Mouse (Mus musculus): Measurements from ENCODE around the gene Emp2. TPM values are rescaled to one million over a fixed set of nuclear protein-coding genes. Genes with fewer than 3 reads are reported as not detected.

Gene Emp2
- polyA plus RNA-seq, 1 experiment from 2014 or later, result 26.6 TPM

- H3K4me3 ChIP-seq (ENCODE audit: low read depth, low read length), result no peak overlapping the region
- no peak overlapping the region for H3K4me2 ChIP-seq (replicated peaks; ENCODE audit: low read depth, low read length)
- H3K36me3 ChIP-seq (ENCODE audit: control insufficient read depth, insufficient read depth, low read length), result no peaks in the 10 kb centered on the region
- peaks cover 6% of the 10 kb centered on the region; the same call in 1 of the 2 replicates for H3K4me1 ChIP-seq (ENCODE audit: control insufficient read depth, insufficient read depth, low read length)
- 77% methylated on average over 7 of the region's 7 CpGs for WGBS
- H3K27me3 ChIP-seq (ENCODE audit: control insufficient read depth, insufficient read depth, low read length), result no peaks in the 10 kb centered on the region
- H3K9ac ChIP-seq (replicated peaks; ENCODE audit: low read depth, low read length), result no peak overlapping the region
- no peak; the same call in 1 of the 2 replicates for ATAC-seq (ENCODE audit: insufficient number of reproducible peaks, insufficient read depth, low FRiP score, low read depth)
- H3K27ac ChIP-seq (ENCODE audit: low read length), result no peak overlapping the region
- H3K9me3 ChIP-seq (ENCODE audit: control insufficient read depth, low read depth, low read length), result no peaks in the 10 kb centered on the region
Observed at GRCm38 (mm10) chr16:10347551-10347950, 33.8 kb upstream of the Emp2 start.

GRCm38 (mm10) chr16:10341110-10341509 is 27.3 kb upstream of the Emp2 start:
- H3K4me1 ChIP-seq (ENCODE audit: control insufficient read depth, insufficient read depth, low read length), result no peaks in the 10 kb centered on the region
- H3K27me3 ChIP-seq (ENCODE audit: control insufficient read depth, insufficient read depth, low read length), result no peaks in the 10 kb centered on the region
- H3K4me3 ChIP-seq (ENCODE audit: low read depth, low read length), result no peak overlapping the region
- no peak overlapping the region for H3K27ac ChIP-seq (ENCODE audit: low read length)
- ATAC-seq (ENCODE audit: insufficient number of reproducible peaks, insufficient read depth, low FRiP score, low read depth), result no peak
- no peaks in the 10 kb centered on the region for H3K36me3 ChIP-seq (ENCODE audit: control insufficient read depth, insufficient read depth, low read length)
- no peak overlapping the region for H3K9ac ChIP-seq (replicated peaks; ENCODE audit: low read depth, low read length)
- no peak overlapping the region for H3K4me2 ChIP-seq (replicated peaks; ENCODE audit: low read depth, low read length)
- WGBS, result 59% methylated on average over 4 of the region's 4 CpGs
- H3K9me3 ChIP-seq (ENCODE audit: control insufficient read depth, low read depth, low read length), result no peaks in the 10 kb centered on the region; the same call in 1 of the 2 replicates

GRCm38 (mm10) chr16:10339930-10340329 is 26.2 kb upstream of the Emp2 start:
- ATAC-seq (ENCODE audit: insufficient number of reproducible peaks, insufficient read depth, low FRiP score, low read depth), result no peak
- Histone ChIP-seq H3K27me3 (ENCODE audit: control insufficient read depth, insufficient read depth, low read length) (no peaks in the 10 kb centered on the region), H3K4me3 (ENCODE audit: low read depth, low read length) (no peak overlapping the region), H3K36me3 (ENCODE audit: control insufficient read depth, insufficient read depth, low read length) (no peaks in the 10 kb centered on the region), H3K9me3 (ENCODE audit: control insufficient read depth, low read depth, low read length) (no peaks in the 10 kb centered on the region; the same call in 1 of the 2 replicates), H3K9ac (replicated peaks; ENCODE audit: low read depth, low read length) (no peak overlapping the region), H3K4me1 (ENCODE audit: control insufficient read depth, insufficient read depth, low read length) (no peaks in the 10 kb centered on the region), H3K4me2 (replicated peaks; ENCODE audit: low read depth, low read length) (no peak overlapping the region), H3K27ac (ENCODE audit: low read length) (no peak overlapping the region)
- 92% methylated on average over 10 of the region's 10 CpGs for WGBS

- WGBS, result 91% methylated on average over 5 of the region's 5 CpGs
- no peak overlapping the region for H3K4me3 ChIP-seq (ENCODE audit: low read depth, low read length)
- no peak overlapping the region for H3K27ac ChIP-seq (ENCODE audit: low read length)
- H3K9ac ChIP-seq (replicated peaks; ENCODE audit: low read depth, low read length), result no peak overlapping the region
- H3K36me3 ChIP-seq (ENCODE audit: control insufficient read depth, insufficient read depth, low read length), result no peaks in the 10 kb centered on the region
- no peak overlapping the region for H3K4me2 ChIP-seq (replicated peaks; ENCODE audit: low read depth, low read length)
- no peaks in the 10 kb centered on the region for H3K27me3 ChIP-seq (ENCODE audit: control insufficient read depth, insufficient read depth, low read length)
- ATAC-seq (ENCODE audit: insufficient number of reproducible peaks, insufficient read depth, low FRiP score, low read depth), result no peak
- H3K9me3 ChIP-seq (ENCODE audit: control insufficient read depth, low read depth, low read length), result no peaks in the 10 kb centered on the region; the same call in 1 of the 2 replicates
- no peaks in the 10 kb centered on the region for H3K4me1 ChIP-seq (ENCODE audit: control insufficient read depth, insufficient read depth, low read length)
Observed at GRCm38 (mm10) chr16:10338601-10339000, 24.8 kb upstream of the Emp2 start.

GRCm38 (mm10) chr16:10337422-10338197 is 23.8 kb upstream of the Emp2 start:
- H3K9ac ChIP-seq (replicated peaks; ENCODE audit: low read depth, low read length), result no peak overlapping the region
- 72% methylated on average over 13 of the region's 13 CpGs for WGBS
- H3K27ac ChIP-seq (ENCODE audit: low read length), result no peak overlapping the region
- no peaks in the 10 kb centered on the region for H3K36me3 ChIP-seq (ENCODE audit: control insufficient read depth, insufficient read depth, low read length)
- H3K4me3 ChIP-seq (ENCODE audit: low read depth, low read length), result no peak overlapping the region
- no peaks in the 10 kb centered on the region for H3K4me1 ChIP-seq (ENCODE audit: control insufficient read depth, insufficient read depth, low read length)
- ATAC-seq (ENCODE audit: insufficient number of reproducible peaks, insufficient read depth, low FRiP score, low read depth), result peak; percentile 47; the same call in 1 of the 2 replicates
- no peaks in the 10 kb centered on the region; the same call in 1 of the 2 replicates for H3K9me3 ChIP-seq (ENCODE audit: control insufficient read depth, low read depth, low read length)
- H3K27me3 ChIP-seq (ENCODE audit: control insufficient read depth, insufficient read depth, low read length), result no peaks in the 10 kb centered on the region
- H3K4me2 ChIP-seq (replicated peaks; ENCODE audit: low read depth, low read length), result no peak overlapping the region

- no peaks in the 10 kb centered on the region for H3K36me3 ChIP-seq (ENCODE audit: control insufficient read depth, insufficient read depth, low read length)
- no peaks in the 10 kb centered on the region for H3K4me1 ChIP-seq (ENCODE audit: control insufficient read depth, insufficient read depth, low read length)
- WGBS, result 89% methylated on average over 19 of the region's 19 CpGs
- no peak overlapping the region for H3K27ac ChIP-seq (ENCODE audit: low read length)
- no peak overlapping the region for H3K4me2 ChIP-seq (replicated peaks; ENCODE audit: low read depth, low read length)
- ATAC-seq (ENCODE audit: insufficient number of reproducible peaks, insufficient read depth, low FRiP score, low read depth), result no peak
- H3K27me3 ChIP-seq (ENCODE audit: control insufficient read depth, insufficient read depth, low read length), result no peaks in the 10 kb centered on the region
- H3K9ac ChIP-seq (replicated peaks; ENCODE audit: low read depth, low read length), result no peak overlapping the region
- H3K4me3 ChIP-seq (ENCODE audit: low read depth, low read length), result no peak overlapping the region
- H3K9me3 ChIP-seq (ENCODE audit: control insufficient read depth, low read depth, low read length), result no peaks in the 10 kb centered on the region; the same call in 1 of the 2 replicates
Observed at GRCm38 (mm10) chr16:10336454-10337421, 23.0 kb upstream of the Emp2 start.

- no peak overlapping the region for H3K4me2 ChIP-seq (replicated peaks; ENCODE audit: low read depth, low read length)
- no peak overlapping the region for H3K4me3 ChIP-seq (ENCODE audit: low read depth, low read length)
- H3K36me3 ChIP-seq (ENCODE audit: control insufficient read depth, insufficient read depth, low read length), result no peaks in the 10 kb centered on the region
- H3K4me1 ChIP-seq (ENCODE audit: control insufficient read depth, insufficient read depth, low read length), result no peaks in the 10 kb centered on the region
- H3K9ac ChIP-seq (replicated peaks; ENCODE audit: low read depth, low read length), result no peak overlapping the region
- H3K27ac ChIP-seq (ENCODE audit: low read length), result no peak overlapping the region
- ATAC-seq (ENCODE audit: insufficient number of reproducible peaks, insufficient read depth, low FRiP score, low read depth), result no peak
- no peaks in the 10 kb centered on the region; the same call in 1 of the 2 replicates for H3K9me3 ChIP-seq (ENCODE audit: control insufficient read depth, low read depth, low read length)
- no peaks in the 10 kb centered on the region for H3K27me3 ChIP-seq (ENCODE audit: control insufficient read depth, insufficient read depth, low read length)
- 74% methylated on average over 2 of the region's 2 CpGs for WGBS
Observed at GRCm38 (mm10) chr16:10335953-10336352, 22.2 kb upstream of the Emp2 start.

GRCm38 (mm10) chr16:10332732-10333131 is 19.0 kb upstream of the Emp2 start:
- Histone ChIP-seq H3K4me1 (ENCODE audit: control insufficient read depth, insufficient read depth, low read length) (0 out of 2 replicates have a peak, but pooled peaks cover 2% of the 10 kb centered on the region), H3K9me3 (ENCODE audit: control insufficient read depth, low read depth, low read length) (no peaks in the 10 kb centered on the region), H3K9ac (replicated peaks; ENCODE audit: low read depth, low read length) (no peak overlapping the region), H3K27me3 (ENCODE audit: control insufficient read depth, insufficient read depth, low read length) (no peaks in the 10 kb centered on the region), H3K4me2 (replicated peaks; ENCODE audit: low read depth, low read length) (no peak overlapping the region), H3K4me3 (ENCODE audit: low read depth, low read length) (no peak overlapping the region), H3K36me3 (ENCODE audit: control insufficient read depth, insufficient read depth, low read length) (no peaks in the 10 kb centered on the region), H3K27ac (ENCODE audit: low read length) (no peak overlapping the region)
- 30% methylated on average over 7 of the region's 7 CpGs for WGBS
- no peak for ATAC-seq (ENCODE audit: insufficient number of reproducible peaks, insufficient read depth, low FRiP score, low read depth)

All from stomach, embryonic 14.5 days (tissue).